Mouse (Mus musculus) cerebellum, postnatal 4 days (tissue): ENCODE results near the gene Slc17a5.
A peak's percentile ranks its signal among the peaks of the same experiment; 100 is the strongest.

Experiments
- DNase-seq, 2 experiments: peaks; one replicate each; pipeline ENCODE4 v3.0.0; 2022; ENCODE audit warnings: low spot score in 2 of 2, mixed read lengths in 1 of 2

Slc17a5 gene

DNA sequence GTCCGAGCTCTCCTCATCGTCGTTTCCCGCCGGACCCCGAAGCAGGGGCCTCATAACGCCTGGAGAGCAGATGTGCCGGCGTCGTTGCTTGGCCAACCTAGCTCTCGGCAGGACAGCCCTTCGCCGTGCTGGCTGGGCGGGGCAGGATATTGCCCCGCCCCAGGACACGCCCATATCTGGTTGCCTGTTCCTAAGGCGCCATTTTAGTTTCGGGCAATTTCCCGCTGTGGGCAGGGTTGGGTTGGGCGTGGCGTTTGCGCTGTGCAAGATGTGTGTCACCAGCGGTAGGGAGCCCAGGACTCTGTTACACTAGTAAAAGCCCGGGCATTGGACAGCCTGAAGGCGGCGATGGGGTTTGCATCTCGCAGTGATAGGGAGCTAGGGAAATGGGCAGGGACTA, at the start of gene Slc17a5:
Gene Slc17a5 (minus strand): TSS at position 128 of the 400 bp plus-strand sequence.
- peak; percentile 79 to 91 for DNase-seq

DNA sequence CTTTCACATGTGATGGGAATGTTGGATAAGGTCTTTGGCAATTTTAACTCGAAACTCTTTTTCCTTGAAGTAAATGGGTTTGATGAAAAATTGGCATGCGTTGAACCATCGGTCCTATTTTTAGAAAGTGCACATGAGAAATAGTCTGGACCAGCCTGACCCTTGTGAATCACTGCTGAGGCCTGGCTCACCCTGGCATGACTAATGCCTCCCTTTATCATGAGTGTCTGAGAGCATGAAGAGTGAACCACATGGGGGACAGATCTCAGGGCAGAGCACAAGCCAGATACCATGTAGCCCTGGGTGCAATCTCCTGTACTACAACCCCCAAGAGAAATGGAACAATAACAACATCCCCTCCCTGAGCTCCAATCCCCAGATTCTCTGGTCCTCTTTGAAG, 46.1 kb upstream of the Slc17a5 start:
- DNase-seq, result no peak

DNA sequence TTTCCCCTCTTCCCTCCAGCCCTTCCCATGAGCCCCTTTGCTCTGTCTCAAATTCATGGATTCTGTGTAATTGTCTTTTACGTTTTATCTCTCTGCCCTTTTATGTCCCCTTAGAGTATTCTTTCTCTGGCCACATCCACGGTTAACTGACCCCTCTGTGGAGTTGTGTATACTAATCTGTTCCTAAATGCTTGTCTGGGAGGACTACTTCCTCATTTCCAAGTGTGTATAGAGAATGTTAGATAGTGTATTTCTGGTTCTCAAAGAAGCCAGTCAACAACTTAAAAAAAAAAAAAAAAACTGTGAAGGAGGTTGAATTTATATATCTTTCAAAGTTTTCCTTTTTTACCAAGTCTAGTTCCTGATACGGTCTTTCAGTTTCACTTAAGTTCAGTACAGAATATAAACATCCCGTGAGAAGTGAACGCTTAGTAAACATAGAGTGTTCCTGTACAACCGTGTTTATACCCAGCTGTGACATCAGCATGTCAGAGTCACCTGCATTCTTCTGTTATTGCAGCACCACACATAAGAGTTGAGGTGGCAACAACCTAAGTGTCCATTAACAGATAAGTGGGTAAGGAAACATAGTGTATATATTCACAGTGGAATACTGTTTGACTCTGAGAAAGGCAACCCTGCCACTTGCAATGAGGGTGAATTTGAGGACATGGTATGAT, 44.1 kb upstream of the Slc17a5 start:
- DNase-seq, result no peak

DNA sequence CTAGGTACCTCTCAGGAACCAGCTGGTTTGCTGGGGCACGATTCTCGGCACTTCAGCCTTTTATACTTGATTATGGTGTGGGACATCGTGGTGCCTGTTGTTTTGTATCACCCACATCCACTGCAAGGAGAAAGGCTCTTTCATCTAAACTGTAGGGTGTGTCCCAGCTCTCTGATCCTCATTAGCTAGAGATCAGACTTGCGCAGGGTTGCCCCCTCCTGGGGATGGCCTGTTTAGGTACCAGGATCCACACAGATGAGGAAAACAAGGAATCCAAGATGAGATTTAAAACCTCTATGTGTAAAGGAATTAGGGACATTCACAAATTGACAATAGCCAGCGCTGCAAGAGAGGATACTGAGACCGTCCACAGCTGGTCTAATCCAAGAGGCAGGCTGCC, 42.1 kb upstream of the Slc17a5 start:
- no peak for DNase-seq

DNA sequence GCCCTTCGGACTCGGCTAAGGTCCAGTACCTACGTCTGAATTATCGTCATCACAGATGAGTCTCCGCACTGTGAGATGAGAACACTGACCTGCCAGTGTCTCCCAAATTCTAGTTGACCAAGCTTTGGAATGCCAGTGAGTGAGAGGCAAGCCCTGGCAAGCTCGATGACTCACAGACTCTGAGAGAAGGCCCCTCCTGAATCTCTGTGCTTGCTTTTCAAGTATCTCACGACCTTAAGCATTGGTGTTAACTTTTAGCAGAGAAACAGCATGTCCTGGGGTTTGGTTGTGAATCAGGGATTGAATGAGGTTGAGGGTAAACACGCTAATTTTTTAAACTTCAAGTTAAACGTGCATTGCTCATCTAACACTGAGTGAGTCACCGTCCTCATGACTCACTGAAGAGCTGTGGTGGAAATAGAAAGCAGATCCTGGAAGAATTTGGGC, 35.5 kb upstream of the Slc17a5 start:
- DNase-seq, result no peak

DNA sequence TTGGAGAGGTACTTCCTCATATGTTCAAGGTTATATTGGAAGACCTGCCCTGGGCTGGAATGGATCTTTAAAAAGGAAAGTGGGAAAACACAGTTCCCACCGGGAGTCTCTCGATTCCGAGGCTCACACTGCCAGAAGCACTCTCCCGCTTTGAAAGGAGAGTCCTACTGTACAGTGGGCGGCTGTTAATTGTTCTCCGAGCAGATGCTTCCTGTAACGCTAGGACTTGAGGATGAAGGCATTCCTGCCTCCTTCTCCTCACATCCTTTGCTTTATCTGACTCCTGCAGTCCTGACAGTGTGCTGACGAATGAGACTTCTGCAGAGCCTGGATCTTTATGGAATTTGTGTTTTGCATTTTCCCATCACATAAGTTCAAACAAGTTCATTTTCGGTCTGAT, 31.4 kb upstream of the Slc17a5 start:
- DNase-seq, result no peak

DNA sequence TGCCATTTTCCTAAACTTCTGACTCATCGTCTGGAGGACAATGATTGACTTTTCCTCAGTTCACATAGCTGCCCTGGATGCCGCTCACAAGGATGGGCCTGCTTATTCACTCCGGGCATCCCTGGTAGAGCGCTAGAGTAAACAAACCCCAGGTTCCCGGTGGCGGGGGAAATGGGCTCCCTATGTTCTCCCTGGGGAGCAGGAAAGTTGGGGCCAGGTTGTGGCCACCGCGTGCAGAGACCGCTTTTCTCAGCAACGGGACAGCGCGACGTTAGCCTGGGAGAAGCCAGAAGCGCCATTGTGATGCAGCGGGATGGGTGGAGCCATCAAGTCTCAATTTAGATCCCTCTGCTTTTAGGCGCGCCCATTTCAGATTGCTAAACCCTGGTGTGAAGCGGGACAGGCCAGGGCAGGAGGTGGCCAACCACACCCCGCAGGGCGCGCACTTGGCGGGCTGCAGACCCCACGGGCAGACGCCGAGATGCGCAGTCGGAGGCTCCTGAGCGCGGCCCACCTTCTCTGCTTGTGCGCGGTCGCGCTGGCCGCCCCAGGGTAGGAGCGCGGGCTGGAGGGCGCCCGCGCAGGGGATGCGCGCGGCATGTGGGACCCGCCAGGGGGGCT, 27.7 kb upstream of the Slc17a5 start, which contains the start of gene Cd109:
Gene Cd109 (plus strand): TSS at position 146 of the 621 bp plus-strand sequence.
- DNase-seq, result peak in 1 of 2 experiments; percentile 36

DNA sequence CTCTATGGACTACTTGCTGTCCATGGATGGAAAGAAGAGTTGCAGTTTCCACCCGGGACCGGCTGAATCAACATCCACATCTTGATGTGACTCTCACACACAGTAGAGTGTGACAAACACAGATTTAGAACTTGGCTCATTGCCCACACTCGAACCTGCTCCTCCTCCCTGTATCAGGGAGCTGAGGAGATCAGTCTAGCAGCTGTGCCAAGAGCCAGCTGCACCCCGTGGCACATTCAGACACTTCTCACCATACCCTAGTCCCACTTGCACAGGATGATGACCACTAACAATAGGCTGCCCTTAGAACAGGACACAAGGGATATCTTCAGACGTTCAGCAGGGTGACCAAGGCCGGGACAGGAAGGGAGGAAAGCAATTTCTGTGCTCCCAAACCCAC, 26.4 kb upstream of the Slc17a5 start:
- peak in 1 of 2 experiments; percentile 36 for DNase-seq

DNA sequence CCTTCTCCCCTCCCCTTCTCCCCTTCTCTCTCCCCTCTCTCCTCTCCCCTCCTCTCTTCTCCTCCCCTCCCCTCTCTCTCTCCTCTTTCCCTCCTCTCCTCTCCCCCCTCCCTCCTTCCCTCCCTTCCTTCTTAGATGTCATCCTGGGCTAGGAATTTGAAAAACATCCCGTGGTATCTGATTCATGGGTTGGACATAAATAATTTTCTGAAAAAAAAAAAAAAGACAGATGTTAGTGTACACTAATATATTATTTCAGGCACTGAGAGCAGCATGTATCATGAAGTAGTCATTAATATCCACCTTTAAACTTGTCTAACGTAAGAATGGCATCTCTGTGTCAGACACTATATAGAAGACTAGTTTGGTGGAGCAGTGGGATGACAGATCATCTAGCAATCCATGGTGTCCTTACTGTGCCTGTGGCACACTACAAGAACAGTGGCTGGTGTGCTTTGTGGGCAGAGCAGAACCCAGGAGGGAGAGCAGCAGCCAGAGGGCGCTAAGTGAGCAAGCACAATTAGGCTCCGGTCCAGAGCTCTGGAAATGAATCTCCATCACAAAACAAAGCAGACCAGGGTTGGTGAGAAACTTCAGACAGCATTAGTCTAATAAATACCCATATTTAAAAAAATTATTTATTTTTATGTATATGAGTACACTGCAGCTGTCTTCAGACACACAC, 13.3 kb upstream of the Slc17a5 start:
- DNase-seq, result peak in 1 of 2 experiments; percentile 19

DNA sequence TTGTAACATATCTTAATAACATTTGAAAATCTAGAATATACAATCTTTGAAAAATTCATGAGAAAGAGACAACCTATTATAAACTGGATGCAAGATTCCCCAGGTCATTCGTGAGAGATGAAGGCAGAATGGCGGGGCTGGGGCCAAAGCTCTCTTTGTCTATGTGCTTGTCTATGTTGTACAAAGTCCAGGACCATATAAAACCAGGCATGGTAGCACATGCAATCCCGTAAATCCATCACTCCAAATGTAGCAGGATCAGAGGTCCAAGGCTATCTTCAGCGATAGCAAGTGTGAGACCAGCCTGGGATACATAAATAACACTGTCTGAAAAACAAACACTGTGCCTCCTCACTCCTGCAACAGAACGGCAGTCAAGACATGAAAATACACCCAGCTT, 12.1 kb upstream of the Slc17a5 start:
- no peak for DNase-seq

DNA sequence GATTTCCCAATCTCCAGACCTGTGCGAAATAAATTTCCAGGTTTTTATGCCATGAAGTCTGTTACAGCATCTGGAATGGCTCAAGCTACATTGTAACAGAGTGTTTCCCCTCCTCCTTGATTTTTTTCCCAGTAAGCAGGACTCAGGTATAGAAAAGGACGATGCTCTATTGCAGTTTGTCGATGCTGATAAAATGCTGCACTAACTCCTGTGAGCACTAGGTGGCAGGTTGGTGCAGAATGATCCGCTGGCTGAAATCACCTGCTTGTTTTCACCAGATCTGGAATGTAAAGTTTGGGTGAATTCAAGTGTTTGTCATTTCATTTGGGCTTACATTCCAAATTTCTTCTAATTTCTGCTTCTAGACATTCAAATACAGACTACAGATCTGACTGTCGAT, 9.0 kb upstream of the Slc17a5 start:
- DNase-seq, result peak in 1 of 2 experiments; percentile 49

DNA sequence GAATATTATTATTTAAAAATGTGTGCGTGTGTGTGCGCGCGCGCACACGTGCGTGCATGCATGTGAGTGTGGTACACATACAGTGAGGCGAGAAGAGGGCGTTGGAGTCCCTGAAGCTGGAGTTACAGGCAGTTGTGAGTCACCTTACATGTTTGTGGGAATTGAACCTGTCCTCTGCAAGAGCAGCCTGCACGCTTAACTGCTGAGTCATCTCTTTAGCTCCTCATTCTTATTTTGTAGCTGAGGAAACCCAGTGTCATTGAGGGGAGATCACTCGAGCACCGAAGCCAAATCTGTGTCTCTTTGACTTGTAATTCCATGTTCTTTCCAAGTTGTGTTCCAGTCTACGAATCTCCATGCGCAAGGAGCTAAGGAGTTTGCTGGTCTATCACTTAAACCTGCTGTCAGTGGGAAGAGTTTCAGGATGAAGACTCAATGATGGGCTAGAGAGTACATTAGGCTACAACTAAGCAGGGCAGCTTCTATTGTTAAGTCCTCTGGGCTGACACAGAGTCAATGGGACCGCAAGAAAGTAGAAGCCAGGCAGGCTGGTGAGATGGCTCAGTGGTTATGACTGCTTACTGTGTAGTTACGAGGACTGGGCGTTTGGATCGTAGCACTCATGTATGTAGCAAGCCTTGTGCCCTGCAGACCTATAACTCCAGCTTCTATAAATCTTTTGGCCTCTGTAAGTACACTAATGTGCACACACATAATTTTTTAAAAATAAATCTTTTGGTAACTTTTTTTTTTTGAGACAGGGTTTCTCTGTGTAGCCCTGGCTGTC, 8.1 kb upstream of the Slc17a5 start:
- no peak for DNase-seq

DNA sequence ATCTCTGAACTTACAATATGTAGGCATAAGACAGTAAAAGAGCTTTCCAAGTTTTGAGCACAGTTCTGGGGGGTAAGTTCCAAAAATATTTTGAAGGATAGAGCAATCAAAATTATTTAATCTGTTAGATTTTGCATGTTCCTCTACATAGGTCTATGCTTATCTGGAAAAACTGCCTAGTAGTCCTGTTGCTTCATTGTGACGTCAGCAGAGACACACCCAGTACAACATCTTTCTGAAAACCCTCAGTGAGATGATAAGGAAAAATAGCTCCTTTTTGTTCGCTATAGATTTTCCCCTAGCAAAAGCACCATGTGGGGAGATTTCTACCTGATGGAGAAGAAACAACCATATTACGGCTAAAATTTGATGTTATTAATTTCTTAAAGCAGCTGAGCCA, 7.4 kb upstream of the Slc17a5 start:
- no peak for DNase-seq

DNA sequence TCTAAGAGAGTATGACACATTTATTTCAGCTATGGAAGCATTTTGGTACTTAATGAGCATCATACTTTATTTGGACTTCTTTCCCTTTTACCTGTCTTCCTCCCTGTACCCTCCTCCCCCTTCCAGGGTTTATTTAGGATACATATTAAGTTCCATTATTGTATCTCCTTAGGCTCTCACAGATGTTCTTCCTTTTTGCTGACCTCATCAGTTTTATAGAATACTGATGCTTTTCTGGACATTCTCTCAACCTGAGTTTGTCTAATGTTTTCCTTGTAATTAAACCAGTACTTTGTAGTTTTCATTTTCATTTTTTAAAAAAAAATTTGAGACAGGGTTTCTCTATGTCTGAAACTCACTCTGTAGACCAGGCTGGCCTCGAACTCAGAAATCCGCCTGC, 2.6 kb upstream of the Slc17a5 start:
- no peak for DNase-seq

DNA sequence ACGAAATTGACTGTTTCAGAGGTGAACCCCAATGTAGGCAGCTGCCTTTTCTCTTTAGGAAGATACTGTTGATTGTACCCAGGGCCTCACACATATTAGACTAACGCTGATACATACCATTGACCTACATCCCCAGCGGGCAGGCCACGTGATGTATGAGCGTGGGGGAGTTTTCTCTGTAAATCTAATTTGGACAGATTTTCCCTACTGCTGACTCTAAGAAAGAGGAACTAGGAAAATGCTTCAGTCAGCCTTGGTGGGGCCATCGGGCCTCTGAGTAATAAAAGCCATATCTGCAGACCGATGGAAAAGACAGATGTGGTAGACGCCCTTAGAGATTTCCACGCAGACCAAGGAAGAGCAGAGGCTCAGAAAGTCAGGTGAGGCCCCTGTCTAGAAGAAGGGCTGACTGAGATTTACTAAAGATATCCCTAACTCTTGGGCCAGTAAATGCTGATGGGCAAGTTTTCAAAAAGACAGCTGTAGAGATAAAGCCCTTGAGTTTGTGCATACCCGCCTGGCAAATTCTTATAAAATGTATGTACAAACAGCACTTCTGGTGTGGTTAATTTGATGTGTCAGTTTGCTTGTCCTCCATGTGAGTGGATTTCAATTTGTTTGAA, 681 bp upstream of the Slc17a5 start:
- peak in 1 of 2 experiments; percentile 8 for DNase-seq

DNA sequence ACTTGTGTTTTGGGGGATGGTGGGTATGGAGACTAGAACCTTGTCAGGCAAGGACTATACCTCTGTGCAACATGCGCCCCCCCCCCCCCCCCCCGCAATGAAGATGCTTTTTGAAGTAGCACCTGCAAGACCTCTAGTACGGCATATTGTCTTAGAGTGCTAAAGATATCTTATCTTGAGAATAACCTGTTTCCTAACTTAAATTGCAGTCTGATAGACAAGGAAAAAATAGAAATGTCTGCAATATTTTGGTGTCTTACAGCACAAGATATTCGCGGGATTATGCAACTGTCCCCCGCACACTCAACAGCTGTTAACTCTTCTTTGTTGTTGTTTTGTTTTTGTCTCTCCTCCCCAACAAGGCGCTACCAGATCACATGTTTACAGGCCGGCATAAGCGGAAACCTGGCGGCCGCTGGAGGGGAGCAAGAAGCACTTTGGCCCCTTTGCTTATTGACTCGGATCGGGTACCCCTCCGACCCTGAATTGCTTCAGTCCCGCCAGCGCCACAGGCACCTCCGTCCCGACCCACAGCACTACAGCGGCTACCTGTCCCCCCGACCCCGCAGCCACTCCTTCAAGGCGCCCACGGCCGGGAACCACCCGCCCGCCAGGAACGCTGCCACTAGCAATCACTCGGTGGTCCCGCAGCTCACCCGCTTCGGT, 490 bp downstream of the Slc17a5 start:
- peak in 1 of 2 experiments; percentile 26 for DNase-seq

DNA sequence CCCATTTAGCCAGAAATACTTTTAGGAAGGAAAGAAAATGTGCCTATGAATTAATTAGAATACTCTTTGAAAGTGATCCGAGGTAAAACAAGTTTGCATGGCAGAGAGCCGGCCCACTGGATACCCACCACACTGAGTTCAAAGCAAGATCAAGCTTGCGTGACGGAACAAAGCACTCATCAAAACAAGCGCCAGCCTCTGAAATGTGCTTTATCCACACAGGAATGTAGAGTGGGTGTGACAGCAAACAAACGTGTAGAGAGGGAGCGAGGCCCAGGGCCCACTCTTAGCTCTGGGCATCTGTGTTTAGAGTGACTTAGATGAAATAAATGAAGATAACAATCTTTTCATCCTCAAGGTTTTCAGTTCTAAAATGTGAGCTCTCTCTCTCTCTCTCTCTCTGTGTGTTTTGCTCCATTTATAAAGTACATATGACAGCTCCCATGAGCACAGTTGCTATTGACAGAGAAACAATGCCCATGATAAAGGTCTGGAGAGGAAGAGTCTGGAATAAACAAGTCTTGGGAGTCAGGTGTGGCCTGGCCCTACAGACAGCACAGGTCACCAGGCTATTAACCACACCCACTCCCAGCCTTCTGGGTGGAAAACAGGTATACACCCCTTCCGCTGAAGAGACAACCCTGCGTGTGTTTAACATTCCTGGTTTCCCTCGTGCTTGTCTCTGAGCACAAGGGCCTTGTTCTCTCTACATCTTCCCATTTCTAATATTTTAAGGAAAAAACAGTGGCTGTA, 8.0 kb downstream of the Slc17a5 start:
- DNase-seq, result no peak

DNA sequence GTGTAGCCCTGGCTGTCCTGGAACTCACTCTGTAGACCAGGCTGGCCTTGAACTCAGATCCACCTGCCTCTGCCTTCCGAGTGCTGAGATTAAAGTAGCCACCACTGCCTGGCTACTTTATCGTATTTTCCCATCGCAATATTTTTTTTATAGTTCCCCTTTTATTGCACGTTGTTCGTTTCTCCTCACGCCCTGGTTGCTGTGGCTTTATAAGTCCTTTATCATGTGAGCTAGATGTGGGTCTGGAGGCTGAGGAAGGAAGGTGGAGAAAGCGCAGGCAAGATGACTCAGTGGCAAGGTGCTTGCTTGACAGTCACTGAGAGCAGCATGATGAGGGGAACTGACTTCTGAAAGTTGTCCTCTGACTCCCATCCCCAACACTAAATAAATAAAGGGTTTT, 9.0 kb downstream of the Slc17a5 start:
- no peak for DNase-seq

DNA sequence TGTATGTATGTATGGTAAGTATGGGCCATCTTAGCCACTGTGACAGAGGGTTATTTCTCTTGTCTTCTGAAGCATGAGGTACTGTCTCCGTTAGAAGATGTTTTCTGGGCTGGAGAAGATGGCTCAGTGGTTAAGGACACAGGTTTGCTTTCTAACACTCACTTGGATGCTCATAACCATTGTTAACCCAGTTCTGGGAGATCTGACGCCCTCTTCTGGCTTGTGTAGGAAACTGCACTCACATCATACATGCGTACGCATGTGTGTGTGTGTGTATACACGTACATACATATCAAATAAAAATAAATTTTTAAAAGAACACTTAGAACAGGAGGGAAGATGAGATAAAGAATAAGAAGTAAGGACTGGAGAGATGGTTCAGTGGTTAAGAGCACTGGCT, 11.4 kb downstream of the Slc17a5 start:
- no peak for DNase-seq

DNA sequence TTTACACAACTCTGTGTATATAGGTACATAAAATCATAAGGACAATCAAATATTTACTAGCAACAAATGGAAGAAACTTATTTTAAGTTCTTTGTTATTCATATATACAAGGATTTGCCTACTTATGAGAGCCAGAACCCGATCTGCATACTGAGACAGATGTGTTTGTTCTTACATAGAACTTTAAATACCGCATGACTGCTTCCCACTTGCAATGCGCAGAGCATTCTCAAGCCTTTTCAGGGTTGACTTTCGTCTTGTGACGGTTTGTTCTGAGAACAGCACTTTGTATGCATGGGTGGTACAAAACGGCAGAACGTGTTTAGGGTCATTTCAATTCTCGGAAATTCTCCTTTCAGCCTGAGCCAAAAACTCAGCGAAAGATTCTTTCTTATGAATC, 17.9 kb downstream of the Slc17a5 start:
- no peak for DNase-seq
